Mouse (Mus musculus): ENCODE results near the gene Myf5.

Myf5 gene

DNA sequence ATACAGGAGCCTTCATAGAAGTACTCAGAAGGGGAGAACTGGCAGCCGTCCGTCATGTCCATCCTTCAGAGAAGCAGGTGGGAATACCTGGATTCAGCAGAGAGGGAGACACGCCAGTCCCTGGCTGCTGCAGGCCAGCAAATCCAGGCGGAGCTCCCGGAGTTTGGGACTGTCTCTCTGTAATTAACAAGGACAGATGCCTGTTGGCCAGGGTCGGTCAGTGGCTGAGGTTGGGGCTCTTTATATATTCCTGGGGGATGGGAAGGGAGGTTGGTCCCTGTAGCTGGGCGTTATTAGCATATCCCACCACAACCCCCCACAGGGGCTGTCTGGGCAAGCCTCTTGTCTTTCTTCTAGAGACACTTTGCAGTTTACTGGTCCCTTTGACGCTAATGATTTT is at the start of gene Myf5:
TSS of gene Myf5 (minus strand) at position 265 of the 400 bp plus-strand sequence.
- no peak for DNase-seq (ENCODE audit: low read depth, low spot score)

DNA sequence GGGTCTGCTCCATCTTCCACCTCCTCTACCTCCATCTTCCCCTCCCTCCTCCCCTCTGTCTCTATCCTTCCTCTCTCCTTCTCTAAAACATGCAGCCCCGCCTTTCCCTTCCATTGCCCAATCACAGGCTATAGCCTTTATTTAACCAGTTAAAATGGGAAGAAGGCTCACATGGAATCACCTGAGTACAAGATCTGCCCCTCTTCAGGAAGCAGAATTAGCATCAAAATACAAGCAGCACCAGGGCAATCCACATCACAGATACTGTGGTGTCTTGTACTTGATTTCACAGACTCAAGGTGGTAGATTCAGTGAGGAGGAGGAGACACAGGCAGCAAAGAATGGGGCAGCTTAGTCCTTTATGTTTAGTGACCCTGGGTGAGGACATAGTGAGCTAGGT is 42.8 kb upstream of the Myf5 start:
- no peak for DNase-seq (ENCODE audit: low read depth, low spot score)

DNA sequence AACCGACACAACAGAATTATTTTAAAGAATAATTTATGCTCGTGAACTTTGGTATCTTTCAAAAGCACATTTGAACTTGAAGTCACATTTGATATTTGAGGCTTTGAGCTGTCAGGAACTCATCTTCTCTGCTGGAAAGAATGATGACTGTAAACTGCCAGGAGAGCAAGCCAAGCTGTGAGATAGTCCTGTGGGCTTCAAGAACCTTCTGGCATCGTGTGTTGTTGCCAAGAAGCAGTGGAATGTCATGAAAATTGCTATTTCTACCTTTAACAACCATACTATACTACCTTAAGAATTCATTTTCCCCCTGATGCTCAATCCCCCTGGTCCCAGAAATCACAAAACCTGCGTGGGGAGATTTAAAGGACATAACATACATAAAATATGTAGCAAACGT is 33.3 kb upstream of the Myf5 start:
- peak; percentile 4 for DNase-seq (ENCODE audit: low read depth, low spot score)

DNA sequence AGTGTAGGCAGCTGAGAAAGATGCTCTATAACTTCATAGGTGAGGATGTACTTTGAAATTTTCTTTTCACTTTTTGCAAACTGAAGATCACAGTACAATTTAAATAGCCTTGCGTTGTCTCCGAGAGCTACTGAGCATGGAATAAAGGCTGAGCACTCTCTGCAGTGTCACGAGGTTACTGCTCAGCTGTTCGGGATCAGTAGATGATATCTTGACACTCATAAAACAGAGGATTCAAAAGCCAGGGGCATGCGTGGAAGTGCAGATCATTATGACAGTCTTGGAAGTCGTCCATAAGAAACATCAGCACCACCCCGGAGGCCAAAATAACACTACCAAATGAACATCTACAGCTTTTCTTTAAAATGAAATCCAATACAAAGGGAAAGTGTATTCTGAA is 30.7 kb upstream of the Myf5 start:
- DNase-seq (ENCODE audit: low read depth, low spot score), result no peak

DNA sequence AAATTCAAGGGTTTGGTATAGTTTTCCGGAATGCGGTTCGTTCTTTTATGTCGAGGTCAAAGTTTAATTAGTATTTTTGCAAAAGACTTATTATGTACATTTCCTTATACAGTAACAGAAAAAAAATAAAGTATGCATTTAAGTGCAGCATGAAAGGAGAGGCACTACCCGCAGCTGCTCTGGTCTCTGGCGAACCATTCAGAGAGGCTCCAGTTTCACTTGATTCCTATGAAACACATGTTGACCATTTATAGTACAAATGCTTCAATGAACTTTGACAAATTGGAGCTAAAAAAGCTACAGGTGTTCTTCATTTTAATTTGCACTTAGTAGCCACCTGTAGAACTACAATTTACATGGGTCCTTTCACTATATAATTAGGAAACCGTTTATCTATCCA is 28.8 kb upstream of the Myf5 start:
- DNase-seq (ENCODE audit: low read depth, low spot score), result no peak

DNA sequence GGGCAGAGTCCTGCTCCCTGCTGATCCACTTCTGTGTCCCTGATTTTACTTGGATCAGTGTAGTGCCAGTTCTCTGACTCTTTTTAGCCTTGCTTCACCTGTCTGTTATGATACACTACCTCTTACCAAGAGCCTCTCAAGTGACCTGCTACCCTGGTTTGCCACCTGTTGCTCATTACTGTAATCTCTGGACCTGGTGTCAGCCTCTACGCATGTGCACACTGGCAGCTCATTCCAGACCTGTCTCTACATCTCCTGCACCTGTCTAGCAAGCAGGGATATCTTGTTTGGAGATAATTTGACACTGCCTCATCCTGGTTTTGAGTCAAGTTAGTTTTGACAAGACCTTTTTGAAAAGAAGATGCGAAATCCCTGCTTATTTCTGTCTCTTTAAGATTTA is 20.5 kb upstream of the Myf5 start:
- no peak for DNase-seq (ENCODE audit: low read depth, low spot score)

DNA sequence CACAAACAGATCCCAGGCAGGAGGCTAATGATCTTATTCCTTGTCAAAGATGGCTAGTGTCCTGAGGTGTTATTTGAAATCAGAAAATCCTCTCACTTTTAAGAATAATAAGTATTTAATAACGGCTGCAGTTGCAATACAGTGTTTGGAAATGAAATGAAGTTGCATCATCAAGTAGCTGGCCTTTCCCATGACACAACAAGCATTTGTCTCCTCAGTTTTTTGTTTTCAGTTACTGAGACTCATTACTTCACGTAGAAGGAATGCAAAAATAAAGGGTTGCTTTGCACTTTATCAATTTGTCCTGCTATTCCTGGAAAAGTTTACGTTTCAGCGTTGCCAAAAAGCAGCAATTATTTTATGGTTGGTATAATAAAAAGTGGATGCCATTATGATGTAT is 17.5 kb upstream of the Myf5 start:
- DNase-seq (ENCODE audit: low read depth, low spot score), result peak; percentile 16

DNA sequence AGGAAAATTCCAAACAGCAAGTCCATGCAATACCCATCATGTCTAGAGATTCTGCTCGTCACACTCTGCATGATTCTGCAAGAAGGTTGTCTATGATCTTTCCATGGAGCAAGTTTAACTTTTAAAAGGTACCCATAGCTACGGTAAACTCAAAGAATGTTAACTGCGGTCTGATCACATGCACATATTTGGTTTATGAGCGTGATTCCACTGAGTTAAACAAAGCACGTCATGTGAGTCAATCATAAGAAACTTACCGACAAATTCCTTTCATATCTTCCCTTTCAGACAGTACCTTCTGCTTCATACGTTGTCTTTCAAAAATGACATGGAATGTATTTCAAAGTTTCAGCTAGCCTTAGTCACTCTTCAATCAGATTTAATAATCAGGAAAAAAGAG is 16.3 kb upstream of the Myf5 start:
- peak; percentile 20 for DNase-seq (ENCODE audit: low read depth, low spot score)

DNA sequence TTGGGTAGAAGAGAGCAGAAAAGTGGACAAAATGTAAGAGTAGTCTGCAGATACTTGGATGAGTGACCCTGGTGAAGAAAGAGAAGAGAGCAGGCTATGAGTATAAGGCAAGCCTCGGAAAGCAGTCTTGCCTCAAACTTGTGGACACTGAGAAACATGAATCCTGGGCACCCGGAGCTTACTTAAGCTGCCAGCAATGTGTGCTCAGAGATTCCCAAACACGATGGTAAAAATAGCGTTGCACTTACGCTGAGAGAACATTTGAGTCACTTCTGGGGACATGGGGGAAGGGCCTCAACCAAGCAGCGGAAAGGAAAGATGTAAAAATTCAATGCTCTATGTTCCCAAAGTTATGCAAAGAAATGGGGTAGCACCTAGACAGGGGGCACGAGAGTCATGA is 13.7 kb upstream of the Myf5 start:
- DNase-seq (ENCODE audit: low read depth, low spot score), result no peak

DNA sequence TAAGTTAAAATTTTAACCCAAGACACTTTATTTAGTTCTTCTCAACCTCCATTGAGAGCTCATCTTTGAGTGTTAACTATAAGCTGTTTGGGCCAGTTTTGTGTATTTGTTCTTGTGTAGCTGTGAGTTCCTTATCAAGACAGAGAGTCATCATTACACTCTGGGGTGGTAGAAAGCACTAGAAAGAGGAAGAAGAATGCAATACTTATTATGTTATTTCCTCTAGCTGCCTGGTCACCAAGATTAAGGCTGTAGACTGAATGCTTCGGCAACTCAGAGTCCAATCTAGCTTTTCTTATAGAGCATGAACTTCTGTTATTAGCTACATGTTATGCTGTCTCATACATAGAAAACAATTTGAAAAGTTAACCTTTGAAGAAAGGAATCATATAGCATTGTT is 10.5 kb upstream of the Myf5 start:
- no peak for DNase-seq (ENCODE audit: low read depth, low spot score)

DNA sequence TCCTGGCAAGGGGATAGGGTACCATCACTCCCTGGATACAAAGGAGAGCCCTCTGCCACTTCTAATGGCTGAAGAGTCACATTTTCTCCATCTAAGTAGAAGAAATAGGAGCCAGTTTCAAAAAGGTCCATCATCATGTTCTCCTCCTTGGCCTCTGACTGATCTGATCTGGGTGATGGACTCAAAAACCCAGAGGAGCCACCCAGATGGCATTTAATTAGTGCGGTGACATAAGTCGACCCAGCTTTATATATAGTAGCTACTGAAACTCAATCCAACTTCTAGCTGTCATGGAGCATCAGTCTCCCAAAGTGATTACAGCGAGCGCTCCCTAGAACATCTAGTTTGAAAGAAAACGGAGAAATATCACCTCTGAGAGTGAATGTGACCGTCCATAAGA is 8.6 kb upstream of the Myf5 start, which contains the start of gene Myf6:
TSS of gene Myf6 (minus strand) at position 170 of the 400 bp plus-strand sequence.
- no peak for DNase-seq (ENCODE audit: low read depth, low spot score)

DNA sequence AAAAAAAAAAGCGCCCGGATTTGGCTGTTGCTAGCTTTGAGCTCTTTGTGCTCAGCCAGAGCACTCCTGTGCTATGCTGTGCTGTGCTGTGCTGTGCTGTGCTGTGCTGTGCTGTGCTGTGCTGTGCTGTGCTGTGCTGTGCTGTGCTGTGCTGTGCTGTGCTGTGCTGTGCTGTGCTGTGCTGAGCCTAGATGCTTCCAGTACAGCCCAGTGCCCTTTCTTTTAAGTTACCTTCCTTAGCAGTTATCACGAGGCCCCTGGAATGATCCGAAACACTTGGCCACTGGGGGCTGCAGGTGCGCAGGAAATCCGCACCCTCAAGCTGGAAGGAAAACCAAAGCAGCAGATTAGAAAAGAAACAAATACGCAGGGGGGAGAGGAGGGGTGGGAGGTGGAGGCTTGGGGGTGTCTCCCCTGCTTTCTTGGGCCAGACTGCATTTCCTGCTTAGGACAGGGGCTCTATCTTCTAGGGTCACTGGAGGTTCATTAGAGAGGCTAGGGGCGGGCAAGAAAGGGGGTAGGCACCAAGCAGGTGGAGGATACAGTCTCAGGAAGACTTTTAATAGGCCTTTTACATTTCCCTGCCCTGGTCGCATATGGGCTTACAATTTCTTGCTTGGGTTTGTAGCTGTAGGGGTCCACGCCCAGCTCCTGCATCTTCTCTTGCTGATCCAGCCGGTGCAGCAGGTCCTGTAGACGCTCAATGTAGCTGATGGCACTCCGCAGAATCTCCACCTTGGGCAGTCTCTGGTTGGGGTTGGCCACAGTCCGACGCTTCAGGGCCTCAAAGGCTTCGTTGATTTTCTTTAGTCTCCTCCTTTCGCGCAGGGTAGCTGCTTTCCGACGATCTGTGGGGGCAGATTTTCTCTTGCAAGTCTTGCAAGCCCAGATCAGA is 7.9 kb upstream of the Myf5 start:
- DNase-seq (ENCODE audit: low read depth, low spot score), result no peak

DNA sequence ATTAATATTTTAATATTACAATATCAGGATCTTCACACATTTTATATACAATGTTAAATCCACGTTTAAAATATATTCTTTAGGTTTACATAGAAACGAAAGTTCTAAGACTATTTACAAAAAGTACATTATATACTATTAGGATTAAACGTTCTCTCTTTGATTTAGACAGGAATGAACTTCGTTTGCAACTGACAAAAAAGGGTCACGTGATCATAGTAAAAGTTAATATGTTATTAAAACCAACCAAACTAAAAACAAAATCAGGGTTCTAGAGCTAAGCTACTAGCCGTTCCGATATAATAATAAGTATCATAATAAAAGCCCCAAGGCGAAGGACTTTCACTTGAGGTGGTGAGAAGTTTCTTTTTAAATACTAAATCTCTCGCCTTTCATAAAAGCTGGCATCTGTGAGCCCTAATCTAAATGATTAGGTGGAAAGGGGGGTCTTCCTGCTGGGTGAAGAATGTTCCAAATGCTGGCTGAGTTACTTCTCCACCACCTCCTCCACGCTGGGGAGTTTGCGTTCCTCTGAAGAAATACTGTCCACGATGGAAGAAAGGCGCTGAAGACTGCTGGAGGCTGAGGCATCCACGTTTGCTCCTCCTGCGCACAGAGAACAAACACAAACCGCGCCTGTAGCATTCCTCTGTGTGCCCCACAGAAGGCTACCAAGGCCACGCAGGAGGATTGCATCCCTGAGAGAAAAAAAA is 7.1 kb upstream of the Myf5 start:
- DNase-seq (ENCODE audit: low read depth, low spot score), result no peak

DNA sequence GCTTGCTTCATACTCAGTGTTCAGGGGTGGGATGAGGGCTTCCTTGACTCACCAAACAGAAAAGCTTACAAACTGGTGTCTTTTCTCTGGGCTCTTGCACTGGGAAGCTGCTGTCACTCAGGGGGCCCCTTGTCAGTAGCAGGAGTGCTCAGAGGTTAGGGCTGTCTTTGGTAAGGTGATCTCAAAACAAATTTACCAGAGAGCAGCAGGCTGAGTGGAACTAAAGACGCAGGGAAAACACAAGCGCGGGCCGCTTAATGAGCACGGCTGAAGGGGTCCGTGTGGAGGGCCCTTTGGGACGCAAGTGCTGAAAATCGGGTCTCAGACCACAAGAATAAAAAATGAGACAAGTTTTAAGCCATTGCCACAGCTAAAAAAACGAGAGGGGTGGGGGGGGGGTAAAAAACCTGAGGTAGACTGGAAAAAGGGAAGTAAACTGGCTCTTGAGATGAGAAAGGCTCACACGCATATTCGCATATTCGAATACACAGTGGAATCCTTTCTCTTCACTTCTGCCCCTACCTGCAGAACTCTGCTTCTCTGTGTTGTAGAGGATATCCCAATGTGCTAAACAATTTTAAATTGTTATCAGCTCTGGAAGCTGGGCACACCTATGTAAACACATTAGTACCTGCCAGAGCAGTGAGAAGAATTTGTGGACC is 2.9 kb upstream of the Myf5 start:
- DNase-seq (ENCODE audit: low read depth, low spot score), result no peak

DNA sequence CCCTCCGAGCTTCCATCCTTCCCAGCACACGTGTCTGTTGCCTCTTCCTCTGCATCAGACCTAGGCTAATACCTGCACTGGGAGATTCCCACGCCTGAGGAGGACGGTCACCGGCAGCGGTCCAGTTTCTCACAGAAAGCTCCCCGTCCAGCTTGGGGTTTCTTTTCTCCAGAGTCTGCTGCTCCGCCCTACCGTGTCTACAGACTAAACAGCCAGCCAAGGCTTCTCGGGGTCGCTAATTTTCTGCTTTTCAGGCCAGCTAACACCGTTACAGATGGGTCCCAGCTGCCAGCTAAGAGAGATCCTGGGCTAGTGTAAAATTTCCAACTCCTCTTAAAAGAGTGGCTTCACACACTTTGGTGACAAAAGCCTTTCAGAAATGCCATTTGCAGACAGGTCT is 836 bp upstream of the Myf5 start:
- no peak for DNase-seq (ENCODE audit: low read depth, low spot score)

DNA sequence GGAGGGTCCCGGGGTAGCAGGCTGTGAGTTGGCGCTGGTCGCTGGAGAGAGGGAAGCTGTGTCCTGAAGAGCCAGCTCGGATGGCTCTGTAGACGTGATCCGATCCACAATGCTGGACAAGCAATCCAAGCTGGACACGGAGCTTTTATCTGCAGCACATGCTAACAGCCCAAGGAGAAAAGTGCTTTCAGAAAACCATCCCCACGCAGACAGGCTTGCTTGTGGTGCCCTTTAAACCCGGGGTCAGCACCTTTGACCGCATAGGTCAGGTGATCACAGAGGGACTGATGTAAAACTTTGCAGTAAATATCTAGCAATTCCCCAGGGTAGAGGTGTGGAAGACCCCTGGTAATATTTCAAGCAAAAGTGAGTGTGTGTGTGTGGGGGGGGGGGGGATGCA is 1.9 kb downstream of the Myf5 start:
- DNase-seq (ENCODE audit: low read depth, low spot score), result no peak

DNA sequence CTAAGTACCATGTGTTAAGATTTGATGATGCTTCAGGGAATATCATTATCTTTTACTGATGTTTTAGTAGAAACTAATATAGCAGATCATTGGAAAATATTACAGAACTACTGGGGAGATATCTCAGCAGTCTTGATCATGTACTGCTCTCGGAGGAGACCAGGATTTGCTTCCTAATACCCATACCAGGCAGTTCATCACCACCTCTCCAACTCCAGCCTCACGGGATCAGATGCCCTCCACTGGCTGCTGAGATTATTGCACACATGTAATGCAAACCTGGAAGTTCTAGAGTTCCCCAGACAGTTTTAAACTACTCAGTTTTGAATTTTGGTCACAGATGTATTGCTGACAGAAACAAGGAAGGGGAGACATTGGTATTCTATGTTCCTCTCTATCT is 12.4 kb downstream of the Myf5 start:
- peak; percentile 17 for DNase-seq (ENCODE audit: low read depth, low spot score)

DNA sequence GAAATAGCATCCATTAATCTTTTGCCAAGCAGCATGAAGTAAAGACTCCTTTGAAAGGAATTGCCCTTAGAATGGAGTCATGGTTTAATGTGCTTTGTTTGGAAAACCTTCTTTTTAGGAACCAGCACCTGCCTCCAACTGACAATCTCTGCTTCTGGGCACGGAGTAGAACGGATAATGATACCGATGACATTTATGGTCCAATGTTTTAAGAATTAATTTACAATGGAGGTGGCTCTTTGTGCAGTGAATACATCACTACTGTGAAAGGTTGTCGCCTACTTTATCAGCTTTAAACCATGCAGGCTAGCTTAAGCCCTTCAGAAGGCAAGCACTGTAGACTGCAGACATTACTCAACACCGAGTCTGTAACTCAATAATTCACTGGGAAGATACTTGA is 14.2 kb downstream of the Myf5 start:
- no peak for DNase-seq (ENCODE audit: low read depth, low spot score)

DNA sequence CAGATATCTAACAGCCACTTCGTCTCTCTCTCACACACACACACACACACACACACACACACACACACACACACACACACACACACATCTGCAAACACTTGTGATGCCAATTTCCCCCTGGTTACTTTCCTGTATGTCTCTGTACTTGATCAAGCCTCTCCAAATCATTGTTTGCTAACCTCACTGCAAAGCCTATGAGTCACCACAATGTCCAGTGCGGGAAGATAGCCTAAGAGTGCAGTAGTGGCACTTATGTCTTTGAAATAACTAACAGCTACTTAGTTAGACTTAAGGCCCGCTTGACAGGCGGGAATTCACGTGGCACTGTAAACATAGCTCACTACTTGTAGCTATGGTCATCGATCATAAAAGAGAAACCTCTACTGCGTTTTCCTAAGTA is 18.1 kb downstream of the Myf5 start:
- peak; percentile 20 for DNase-seq (ENCODE audit: low read depth, low spot score)

DNA sequence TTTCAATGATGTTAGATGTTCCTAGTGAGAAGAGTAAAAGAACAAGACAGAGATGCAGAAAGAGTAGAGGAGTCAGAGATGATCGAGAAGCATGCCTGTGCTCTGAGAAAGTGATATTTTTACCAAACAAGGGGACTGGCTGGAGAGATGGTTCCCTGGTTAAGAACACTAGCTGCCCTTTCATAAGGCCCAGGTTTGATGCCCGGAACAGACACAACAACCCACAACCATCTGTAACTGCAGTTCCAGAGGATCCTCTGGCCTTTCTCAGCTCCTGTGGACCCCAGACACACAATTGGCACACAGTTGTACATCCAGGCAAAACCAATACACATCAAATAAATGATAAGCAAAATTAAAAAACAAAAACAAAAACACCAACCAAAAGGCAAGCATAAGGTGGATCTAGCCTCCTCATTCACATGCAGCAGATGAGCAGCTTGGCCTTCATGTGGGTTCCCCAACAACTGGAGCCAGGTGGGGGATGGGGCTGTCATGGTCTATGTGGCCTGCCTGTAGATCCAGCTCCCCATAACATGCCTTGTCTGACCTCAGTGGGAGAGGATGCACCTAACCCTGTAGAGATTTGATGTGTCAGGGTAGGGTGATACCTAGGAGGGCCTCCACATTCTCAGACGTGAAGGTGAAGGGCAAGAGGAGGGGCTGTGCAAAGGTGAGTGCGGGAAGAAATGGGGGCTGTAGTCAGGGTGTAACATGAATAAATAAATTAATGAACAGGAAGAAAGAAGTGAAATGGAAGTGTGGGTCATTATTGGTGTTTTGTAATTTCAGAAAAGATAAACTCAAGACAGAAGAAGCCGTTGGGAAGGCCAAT is 36.2 kb downstream of the Myf5 start:
- peak; percentile 94 for DNase-seq (ENCODE audit: low read depth, low spot score)

DNA sequence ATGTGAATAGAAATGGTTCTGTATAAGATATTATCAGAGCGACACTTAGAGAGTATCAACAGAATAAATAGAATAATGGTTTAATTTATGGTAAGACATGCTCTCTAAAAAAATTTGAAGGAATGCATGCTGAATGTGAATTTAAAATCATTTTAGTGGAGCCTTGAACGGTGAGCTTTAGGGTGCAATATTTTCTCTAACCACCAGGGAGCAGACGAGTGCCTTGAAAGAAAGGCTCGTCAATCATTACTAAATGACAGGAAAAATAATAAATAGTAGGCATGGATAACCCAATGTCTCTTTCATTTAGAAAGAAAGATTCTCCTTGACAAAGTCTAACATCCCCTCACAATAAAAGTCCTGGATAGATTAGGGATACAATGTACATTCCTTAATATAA is 43.2 kb downstream of the Myf5 start:
- peak; percentile 71 for DNase-seq (ENCODE audit: low read depth, low spot score)

DNA sequence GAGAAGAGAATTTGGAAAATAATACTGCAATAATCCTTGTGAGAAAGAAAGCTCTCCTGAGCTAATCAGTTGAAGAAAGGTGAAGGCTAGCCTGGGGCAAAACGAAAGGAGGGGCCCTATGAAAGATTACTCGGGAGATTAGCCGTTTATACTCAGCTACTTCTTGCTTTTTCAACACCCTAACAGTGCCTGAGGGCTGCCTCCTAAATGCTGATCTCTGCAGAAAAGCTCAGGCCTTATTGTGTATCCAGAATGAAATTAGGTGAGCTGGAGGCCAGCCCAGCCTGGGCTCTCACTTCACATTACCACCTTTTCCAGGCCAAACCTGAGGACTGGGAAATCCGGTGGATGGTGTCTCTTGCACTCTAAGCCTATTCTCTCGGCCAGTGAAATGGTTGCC is 49.0 kb downstream of the Myf5 start:
- DNase-seq (ENCODE audit: low read depth, low spot score), result no peak
